Mouse (Mus musculus) heart, embryonic 14.5 days (tissue): ENCODE measurements at regions not wholly inside any gene's neighbourhood (a gene's known extent, or its start where the extent isn't known, plus 50 kb on each side); places are given as distances from the start of the nearest gene placed in this dataset.

Source experiments
- ATAC-seq: fragments of 200-750 bp; cut with Nextera tagmentation; 2 replicates; pipeline ENCODE4 v1.8.0; 2017; ENCODE audit warnings: low read depth, moderate TSS enrichment; ENCODE audit not compliant: insufficient number of reproducible peaks, insufficient read depth, low FRiP score
- H3K27ac ChIP-seq, 2 experiments: fragments of 200-500 bp in 1 of 2; fragments of 300-500 bp in 1 of 2; sonication (generic) in 1 of 2; replicated peaks in 1 of 2; 2 replicates each; pipeline ENCODE4 v1.5.1; 2012 to 2014; ENCODE audit warnings: low read depth in 2 of 2, low read length in 2 of 2, control low read depth in 1 of 2, mild to moderate bottlenecking in 1 of 2, mixed read lengths in 1 of 2; ENCODE audit not compliant: control insufficient read depth in 1 of 2, insufficient read depth in 1 of 2
- H3K27me3 ChIP-seq: fragments of 300-500 bp; sonication (generic); 2 replicates; pipeline ENCODE4 v1.6.1; 2014; ENCODE audit warnings: mild to moderate bottlenecking, low read length, control low read depth; ENCODE audit not compliant: control insufficient read depth, insufficient read depth
- H3K36me3 ChIP-seq: fragments of 300-500 bp; sonication (generic); 2 replicates; pipeline ENCODE4 v1.6.1; 2014; ENCODE audit warnings: mild to moderate bottlenecking, control low read depth, low read length, mixed read lengths; ENCODE audit not compliant: control insufficient read depth, insufficient read depth
- H3K4me1 ChIP-seq, 2 experiments: fragments of 200-500 bp in 1 of 2; fragments of 300-500 bp in 1 of 2; sonication (generic) in 1 of 2; 2 replicates each; pipeline ENCODE4 v1.6.1; 2012 to 2014; ENCODE audit warnings: low read length in 2 of 2, control low read depth in 1 of 2, mixed read lengths in 1 of 2; ENCODE audit not compliant: control insufficient read depth in 2 of 2, insufficient read depth in 2 of 2
- H3K4me2 ChIP-seq: fragments of 300-500 bp; sonication (generic); 2 replicates; pipeline ENCODE4 v1.6.1; 2014; ENCODE audit warnings: mild to moderate bottlenecking, low read length
- H3K4me3 ChIP-seq, 2 experiments: fragments of 200-500 bp in 1 of 2; fragments of 300-500 bp in 1 of 2; sonication (generic) in 1 of 2; 2 replicates each; pipeline ENCODE4 v1.5.1; 2012 to 2014; ENCODE audit warnings: low read length in 2 of 2, mild to moderate bottlenecking in 2 of 2, control low read depth in 1 of 2, low read depth in 1 of 2, moderate library complexity in 1 of 2; ENCODE audit not compliant: control insufficient read depth in 1 of 2, insufficient read depth in 1 of 2
- H3K9ac ChIP-seq: fragments of 300-500 bp; sonication (generic); 2 replicates; pipeline ENCODE4 v1.6.1; 2014; ENCODE audit warnings: mild to moderate bottlenecking, low read length
- H3K9me3 ChIP-seq: fragments of 300-500 bp; sonication (generic); 2 replicates; pipeline ENCODE4 v1.6.1; 2016; ENCODE audit warnings: low read length, control low read depth; ENCODE audit not compliant: control insufficient read depth
- WGBS: fragments of 180-500 bp; shearing (Covaris S2); extraction: QIAGEN DNeasy Blood & Tissue Kit; methylation state at CpG from one replicate; pipeline ENCODE4 v1.1.7; 2014; 5-methylcytosine and 5-hydroxymethylcytosine counted together

GRCm38 (mm10) chr5:74752961-74753360, 50.2 kb upstream of the Lnx1 start:
- Histone ChIP-seq H3K9me3 (0 out of 2 replicates have a peak, but pooled peaks cover 3% of the 10 kb centered on the region), H3K27ac (no peak overlapping the region), H3K4me2 (no peak overlapping the region), H3K4me3 (no peak overlapping the region), H3K36me3 (no peaks in the 10 kb centered on the region), H3K27me3 (no peaks in the 10 kb centered on the region), H3K4me1 (no peaks in the 10 kb centered on the region), H3K9ac (no peak overlapping the region)
- no peak for ATAC-seq
- 87% methylated on average over 3 of the region's 3 CpGs for WGBS
